Mouse (Mus musculus) MEL (cell line): ENCODE results near the gene Pacsin1.

ENCODE experiments used
- CTCF ChIP-seq, 3 experiments: IDR thresholded peaks in 2 of 3; conservative IDR thresholded peaks in 1 of 3; 2 replicates each; pipeline ENCODE4 v1.5.1; 2011 to 2012; ENCODE audit warnings: low read length in 3 of 3, low read depth in 2 of 3, mild to moderate bottlenecking in 2 of 3, improper control_type of control experiment in 1 of 3, inconsistent platforms in 1 of 3, mixed read lengths in 1 of 3, moderate library complexity in 1 of 3; ENCODE audit not compliant: control insufficient read depth in 1 of 3, insufficient read depth in 1 of 3, poor library complexity in 1 of 3, severe bottlenecking in 1 of 3
- EP300 ChIP-seq, 2 experiments: IDR thresholded peaks; 2 replicates each; pipeline ENCODE4 v1.6.1; 2011; ENCODE audit warnings: improper control_type of control experiment in 2 of 2, low read length in 2 of 2, low read depth in 1 of 2, mild to moderate bottlenecking in 1 of 2
- MAX ChIP-seq: IDR thresholded peaks from 2 replicates; pipeline ENCODE4 v1.6.1; 2011; ENCODE audit warnings: low read length, improper control_type of control experiment
- USF1 ChIP-seq: IDR thresholded peaks from 2 replicates; pipeline ENCODE4 v1.6.1; 2014; ENCODE audit warnings: low read depth, mild to moderate bottlenecking, inconsistent platforms, low read length, improper control_type of control experiment, moderate library complexity

DNA sequence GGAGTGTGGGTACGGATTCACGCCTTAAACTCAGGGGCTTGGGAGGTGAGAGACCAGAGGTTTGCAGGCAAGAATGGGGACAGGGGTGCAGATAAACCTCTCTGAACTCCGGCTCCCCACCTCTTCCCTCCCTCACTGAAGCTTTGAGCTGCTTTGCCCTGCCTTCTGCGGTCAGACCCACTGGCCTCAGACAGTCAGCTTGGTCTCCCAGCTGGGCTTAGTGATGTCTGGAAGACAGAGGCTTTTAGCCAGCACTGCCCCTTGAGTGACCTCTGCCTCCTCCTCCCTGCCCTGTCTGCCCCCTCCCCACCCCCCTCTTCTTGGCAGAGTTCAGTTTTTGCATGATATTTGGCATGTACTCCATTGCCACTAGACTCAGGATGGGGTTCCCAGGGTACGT lies 31.1 kb downstream of the Pacsin1 start:
- TF ChIP-seq CTCF (IDR thresholded peaks at IDR 0.05 in 2 of 3, conservative IDR thresholded peaks at IDR 0.05 in 1 of 3; ENCODE audit: control insufficient read depth in 1 of 3, insufficient read depth in 1 of 3, low read depth in 2 of 3, low read length in 3 of 3, poor library complexity in 1 of 3, severe bottlenecking in 1 of 3) (no peak), USF1 (no peak), MAX (no peak), EP300 (IDR thresholded peaks at IDR 0.05; ENCODE audit: low read depth in 1 of 2, low read length in 2 of 2) (no peak)
